Mouse (Mus musculus) left cerebral cortex, adult 9 months (tissue): ENCODE measurements around the gene Hspa1l.
"Not testable (repeated sequence)": the region's sequence is repeated elsewhere in the genome, so short reads cannot be mapped to it uniquely, and the experiment has no call there.

ENCODE experiments used
- DNase-seq, 2 experiments: peaks; one replicate each; pipeline ENCODE4 v3.0.0; 2022; ENCODE audit warnings: low spot score in 2 of 2

Hspa1l gene

GRCm38 (mm10) chr17:34951636-34952377 is 20.7 kb upstream of the Hspa1l start:
- peak in 1 of 2 experiments; percentile 50 for DNase-seq

DNA sequence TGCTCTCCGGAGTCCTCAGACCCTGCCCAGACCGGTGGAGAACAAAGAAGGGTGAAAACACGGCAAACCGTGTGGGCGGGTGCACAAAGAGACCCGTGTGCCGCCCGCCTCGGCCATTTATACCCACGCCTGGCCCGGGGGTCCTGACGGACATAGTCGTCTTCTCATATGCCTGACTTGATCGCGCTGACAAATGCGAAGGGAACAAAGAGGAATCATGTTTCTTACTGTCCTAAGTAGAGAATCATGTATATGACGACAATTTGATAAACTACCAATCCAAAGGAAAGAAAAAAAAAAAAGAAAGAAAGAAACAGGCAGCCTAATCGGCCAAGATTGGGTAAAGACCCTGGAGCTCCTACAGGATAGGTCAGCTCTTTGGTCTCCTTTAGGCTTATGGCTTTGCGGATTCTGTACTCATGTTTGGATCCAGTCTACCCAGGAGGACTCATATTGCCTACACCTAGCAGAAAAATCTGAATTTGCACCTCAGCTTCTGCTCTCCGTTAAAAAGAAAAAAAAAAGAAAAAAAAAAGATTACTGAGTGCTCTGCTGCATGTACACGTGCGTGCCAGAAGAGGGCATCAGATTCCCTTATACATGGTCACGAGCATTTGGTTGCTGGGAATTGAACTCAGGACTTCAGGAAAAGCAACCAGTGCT is 20.0 kb upstream of the Hspa1l start:
- DNase-seq, result peak; percentile 52 to 77

- no peak for DNase-seq
These were observed 19.2 kb upstream of the Hspa1l start for GRCm38 (mm10) chr17:34953258-34953657.

DNA sequence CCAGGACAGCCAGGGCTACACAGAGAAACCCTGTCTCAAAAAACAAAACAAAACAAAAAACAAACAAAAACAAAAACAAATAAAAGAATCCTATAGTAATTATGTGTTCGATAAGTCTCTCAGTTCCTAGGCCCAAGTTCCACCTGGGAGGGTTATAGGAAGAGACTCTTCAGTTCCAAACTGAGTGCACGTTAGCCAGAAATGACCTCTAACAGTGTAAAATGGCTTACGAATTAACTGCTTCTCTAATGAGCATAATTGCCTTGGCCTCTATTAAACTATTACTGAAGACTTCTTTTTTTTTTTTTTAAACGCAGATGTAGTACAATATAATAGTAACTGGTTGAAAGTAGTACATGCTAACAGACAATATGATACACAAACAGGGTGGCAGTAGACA is 18.6 kb upstream of the Hspa1l start:
- no peak for DNase-seq

DNA sequence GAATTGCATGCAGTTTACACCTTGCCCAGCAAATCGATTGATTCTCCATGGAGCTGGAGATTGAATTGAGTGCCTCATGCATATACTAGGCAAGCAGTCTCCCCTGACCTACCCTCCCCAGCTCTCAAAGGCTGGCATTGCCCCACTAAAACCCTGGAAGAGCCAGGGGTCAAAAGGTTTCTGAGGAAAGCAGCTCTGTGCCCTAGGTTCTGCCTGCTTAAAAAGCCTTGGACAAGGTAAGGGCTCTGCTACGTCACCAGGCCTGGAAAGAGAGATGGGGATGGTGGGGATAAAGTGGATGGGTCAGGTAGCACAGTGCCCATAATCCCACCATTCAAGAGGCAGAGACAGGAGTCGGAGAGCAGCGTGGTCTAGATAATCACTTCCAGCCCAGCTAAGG is 17.7 kb upstream of the Hspa1l start:
- DNase-seq, result no peak

- no peak for DNase-seq
These were observed 16.6 kb upstream of the Hspa1l start for GRCm38 (mm10) chr17:34955884-34956283.

DNA sequence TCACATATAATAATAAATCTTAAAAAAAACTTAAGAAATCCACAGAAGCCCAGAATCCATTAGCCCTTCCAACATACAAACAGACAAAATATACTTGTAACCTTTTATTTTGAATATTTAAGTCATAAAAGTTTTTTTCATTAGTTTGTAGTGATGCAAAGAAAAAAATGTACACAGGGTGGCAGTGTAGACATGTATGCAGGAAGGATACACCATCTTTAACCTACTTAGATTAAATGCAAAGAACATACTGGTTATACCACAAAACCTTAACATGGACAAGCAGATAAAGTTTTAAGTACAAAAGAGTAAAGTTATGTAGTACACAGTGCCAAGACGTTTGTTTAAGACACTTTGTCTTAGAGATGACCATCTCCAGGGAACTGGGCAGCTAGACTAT is 16.2 kb upstream of the Hspa1l start:
- DNase-seq, result no peak

DNA sequence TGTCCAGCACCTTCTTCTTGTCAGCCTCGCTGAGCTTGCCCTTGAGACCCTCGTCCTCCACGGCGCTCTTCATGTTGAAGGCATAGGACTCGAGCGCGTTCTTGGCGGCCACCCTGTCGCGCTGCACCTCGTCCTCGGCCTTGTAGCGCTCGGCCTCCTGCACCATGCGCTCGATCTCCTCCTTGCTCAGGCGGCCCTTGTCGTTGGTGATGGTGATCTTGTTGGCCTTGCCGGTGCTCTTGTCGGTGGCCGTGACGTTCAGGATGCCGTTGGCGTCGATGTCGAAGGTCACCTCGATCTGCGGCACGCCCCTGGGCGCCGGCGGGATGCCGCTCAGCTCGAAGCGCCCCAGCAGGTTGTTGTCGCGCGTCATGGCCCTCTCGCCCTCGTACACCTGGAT is 15.2 kb upstream of the Hspa1l start:
- DNase-seq, result not testable (repeated sequence)

DNA sequence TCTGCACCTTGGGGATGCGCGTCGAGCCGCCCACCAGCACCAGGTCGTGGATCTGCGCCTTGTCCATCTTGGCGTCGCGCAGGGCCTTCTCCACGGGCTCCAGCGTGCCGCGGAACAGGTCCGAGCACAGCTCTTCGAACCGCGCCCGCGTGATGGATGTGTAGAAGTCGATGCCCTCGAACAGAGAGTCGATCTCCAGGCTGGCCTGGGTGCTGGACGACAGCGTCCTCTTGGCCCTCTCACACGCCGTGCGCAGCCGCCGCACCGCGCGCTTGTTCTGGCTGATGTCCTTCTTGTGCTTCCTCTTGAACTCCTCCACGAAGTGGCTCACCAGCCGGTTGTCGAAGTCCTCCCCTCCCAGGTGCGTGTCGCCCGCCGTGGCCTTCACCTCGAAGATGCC is 14.5 kb upstream of the Hspa1l start:
- not testable (repeated sequence) for DNase-seq

- not testable (repeated sequence) for DNase-seq
These were observed 13.8 kb upstream of the Hspa1l start for GRCm38 (mm10) chr17:34958734-34959129.

DNA sequence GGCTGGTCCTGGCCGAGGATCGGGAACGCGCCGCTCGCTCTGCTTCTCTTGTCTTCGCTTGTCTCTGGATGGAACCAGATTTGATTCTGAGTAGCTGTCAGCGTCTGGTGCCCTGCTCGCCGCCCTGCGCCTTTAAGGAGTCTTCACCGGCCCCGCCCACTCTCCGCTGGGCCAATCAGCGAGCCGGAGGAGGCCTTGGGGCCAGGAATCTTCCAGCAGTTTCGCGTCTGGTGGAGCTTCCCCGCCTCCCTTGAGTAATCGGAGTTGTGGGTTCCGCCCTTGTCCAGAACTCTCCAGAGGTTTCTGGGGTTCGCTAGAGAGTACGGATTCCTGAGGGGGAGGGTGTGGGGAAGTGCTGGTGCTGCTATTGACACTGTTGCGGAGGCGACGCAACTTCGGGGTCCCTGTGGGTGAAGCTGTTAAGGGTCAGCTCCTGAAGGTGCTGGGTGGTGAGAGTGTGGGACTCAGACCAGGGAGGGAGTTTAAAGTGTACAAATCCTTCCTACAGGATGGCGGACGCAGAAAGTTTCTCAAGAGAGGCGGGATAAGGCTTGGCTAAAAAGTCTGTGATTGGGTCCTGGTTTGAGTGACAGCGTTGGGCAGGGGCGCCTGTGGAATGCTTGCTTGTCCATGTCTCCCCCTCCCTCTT is 13.2 kb upstream of the Hspa1l start, which contains the start of gene Hspa1b:
TSS of gene Hspa1b (minus strand) at position 109 of the 649 bp plus-strand sequence.
- DNase-seq, result peak; percentile 69 to 85

DNA sequence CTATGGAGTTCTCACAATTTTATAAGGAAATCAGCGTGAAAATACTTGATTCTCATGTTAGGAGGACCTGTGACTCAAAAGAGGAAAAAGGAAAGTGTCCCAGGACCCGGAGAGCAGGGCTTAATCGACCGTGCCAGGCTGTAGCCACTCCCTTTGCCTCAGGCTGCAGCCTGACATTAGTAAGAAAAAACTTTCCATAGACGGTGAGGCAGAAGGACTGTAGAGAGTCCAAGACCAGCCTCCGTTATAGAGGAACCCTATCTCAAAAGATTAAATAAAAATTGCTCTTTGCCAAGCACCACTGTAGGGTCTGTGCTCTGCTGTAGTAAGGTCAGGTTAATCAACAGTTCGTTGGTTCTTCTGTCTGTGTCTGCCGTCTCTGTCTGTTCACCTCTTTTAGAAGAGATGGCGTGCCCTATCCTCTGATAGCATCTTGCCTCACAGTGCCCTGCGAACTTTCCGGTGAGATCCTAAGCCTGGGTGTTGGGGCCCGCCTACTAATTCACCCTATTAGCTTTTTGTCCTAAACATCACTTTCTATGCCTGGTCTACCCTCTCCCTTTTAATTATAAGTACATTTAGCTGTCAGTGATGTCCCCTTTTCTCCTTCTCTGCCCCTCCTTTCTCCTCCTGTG is 12.5 kb upstream of the Hspa1l start:
- no peak for DNase-seq

- DNase-seq, result peak in 1 of 2 experiments; percentile 26
These were observed 11.6 kb upstream of the Hspa1l start for GRCm38 (mm10) chr17:34960702-34961493.

DNA sequence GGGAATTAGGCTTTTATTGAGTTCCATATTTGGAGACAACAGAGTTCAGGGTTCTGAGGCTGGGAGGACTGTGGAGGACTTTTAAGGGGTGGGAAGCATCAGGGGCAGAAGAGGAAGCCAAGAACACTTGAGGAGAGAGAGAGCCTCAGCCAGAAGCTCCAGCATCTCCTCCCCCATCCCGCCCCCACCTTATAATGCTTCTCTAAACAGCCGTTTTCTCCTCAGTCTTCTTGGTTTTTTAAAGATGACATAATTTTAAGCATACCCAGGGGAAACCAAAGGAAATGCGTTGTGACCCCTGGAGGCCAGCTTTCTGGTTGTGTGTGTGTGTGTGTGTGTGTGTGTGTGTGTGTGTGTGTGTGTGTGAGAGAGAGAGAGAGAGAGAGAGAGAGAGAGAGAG is 10.4 kb upstream of the Hspa1l start:
- no peak for DNase-seq

DNA sequence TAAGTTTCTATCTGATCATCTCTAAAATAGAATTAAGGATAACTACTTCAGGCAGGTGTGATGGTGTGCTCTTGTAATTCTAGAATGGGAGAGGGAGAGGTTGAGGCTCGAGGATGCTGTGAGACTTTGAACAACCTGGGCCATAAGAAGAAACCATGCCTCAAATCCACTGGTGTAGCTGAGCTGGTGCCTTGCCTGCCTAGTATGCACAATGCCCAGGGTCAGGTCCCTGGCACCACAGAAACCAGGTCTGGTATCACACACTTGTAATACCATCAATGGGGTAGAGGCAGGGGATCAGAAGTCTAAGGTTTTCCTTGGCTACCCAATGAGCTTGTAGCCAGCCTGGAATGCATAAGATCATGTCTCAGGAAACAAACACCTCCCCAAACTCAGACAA is 9.7 kb upstream of the Hspa1l start:
- no peak for DNase-seq

GRCm38 (mm10) chr17:34964640-34965049 is 7.9 kb upstream of the Hspa1l start:
- DNase-seq, result no peak

GRCm38 (mm10) chr17:34965627-34966026 is 6.9 kb upstream of the Hspa1l start:
- no peak for DNase-seq

GRCm38 (mm10) chr17:34969822-34970221 is 2.7 kb upstream of the Hspa1l start, which contains the start of gene Gm20481:
Gm20481 (plus strand) TSS chr17:34969912.
- DNase-seq, result not testable (repeated sequence)

GRCm38 (mm10) chr17:34970850-34971249 is 1.7 kb upstream of the Hspa1l start:
- not testable (repeated sequence) for DNase-seq

DNA sequence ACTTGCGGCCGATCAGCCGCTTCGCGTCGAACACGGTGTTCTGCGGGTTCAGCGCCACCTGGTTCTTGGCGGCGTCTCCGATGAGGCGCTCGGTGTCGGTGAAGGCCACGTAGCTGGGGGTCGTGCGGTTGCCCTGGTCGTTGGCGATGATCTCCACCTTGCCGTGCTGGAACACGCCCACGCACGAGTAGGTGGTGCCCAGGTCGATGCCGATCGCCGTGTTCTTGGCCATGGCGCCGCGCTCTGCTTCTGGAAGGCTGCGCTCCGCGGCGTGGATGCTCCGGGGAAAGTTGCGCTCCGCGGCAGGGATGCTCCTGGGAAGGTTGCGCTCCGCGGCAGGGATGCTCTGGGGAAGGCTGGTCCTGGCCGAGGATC is 822 bp upstream of the Hspa1l start:
- not testable (repeated sequence) for DNase-seq
